Comparison of ENCODE assay signal across 9 mouse cellular contexts in the genomic region with DNA sequence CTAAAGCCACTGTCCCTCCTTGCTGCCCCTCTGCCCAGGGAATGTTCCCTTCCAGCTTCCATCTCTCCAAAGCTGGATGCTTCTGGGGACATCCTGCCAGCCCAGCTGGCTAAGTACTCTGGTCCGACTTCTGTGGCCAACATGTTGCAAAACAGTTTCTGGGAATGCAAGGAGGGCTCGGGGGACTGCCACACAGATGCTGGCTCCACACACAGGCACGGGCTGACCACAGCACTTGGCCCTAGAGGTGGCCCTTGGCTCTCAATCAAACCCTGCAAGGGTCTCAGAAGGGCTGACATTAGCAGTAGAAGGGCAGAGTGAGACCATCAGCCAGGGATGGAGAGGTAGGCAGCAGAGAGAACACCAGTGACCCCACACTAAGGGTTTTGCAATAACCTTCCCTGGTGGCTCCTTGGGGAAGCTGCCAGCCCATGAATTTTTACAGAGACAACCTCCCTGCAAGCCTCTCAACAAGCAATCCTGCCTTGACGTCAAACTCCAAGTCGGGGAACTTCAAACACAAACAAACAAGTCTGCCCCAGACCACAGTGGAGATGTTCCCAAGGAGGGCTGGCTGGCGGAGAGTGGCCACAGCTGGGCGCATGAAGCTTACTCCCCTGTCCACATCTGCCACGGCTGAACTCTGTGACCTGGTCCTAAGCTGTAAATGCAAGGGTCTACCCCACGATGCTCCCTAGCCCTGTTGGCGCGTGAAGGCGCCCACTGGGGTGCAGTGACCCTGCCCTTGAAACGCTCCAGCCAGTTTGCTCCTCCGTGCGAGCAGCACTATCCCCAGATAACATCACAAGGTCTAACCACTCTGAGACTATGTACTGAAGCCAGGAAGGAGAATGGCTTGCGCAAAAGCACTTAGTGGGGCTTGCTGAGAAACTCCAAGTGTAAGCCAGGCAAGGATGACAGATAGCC.
DNase-seq lines count a peak whose midpoint lies in the region.
"Had no signal": no experiment of that assay in that cellular context is flagged by ENCODE, and none has a peak within 500 bp of the region (broad histone marks: within the 10 kb centered on the region; RNA-seq: fewer than 3 reads in every experiment).

No protein-coding gene starts in this region.

- peak; percentile 65 for DNase-seq in urinary bladder, postnatal 14 days (ENCODE audit: low spot score)
- DNase-seq in urinary bladder, postnatal 10 days (ENCODE audit: low spot score), result no peak
- DNase-seq in heart, adult 9 months (ENCODE audit: low spot score in 2 of 2), result peak; percentile 79 to 85
- no peak for DNase-seq in limb, embryonic 10.5 days (ENCODE audit: low spot score)
- no peak for DNase-seq in cerebellum, adult 9-11 months
- no peak for DNase-seq in thymus, adult 18-20 months
- DNase-seq in thymus, postnatal 25 days, result no peak
- DNase-seq in frontal cortex, postnatal 10 days (ENCODE audit: low spot score in 2 of 2), result no peak

- 65% methylated on average over 16 of the region's 16 CpGs for WGBS in limb, embryonic 10.5 days

- peak overlapping the region; percentile 8; the same call in 1 of the 2 replicates for H3K27ac ChIP-seq in limb, embryonic 10.5 days
- H3K27ac ChIP-seq: embryonic facial prominence, embryonic 12.5 days had no signal

- peaks cover 24% of the 10 kb centered on the region for H3K4me1 ChIP-seq in limb, embryonic 10.5 days

- H3K4me3 ChIP-seq in limb, embryonic 10.5 days, result no peak overlapping the region
- H3K4me3 ChIP-seq: embryonic facial prominence, embryonic 12.5 days had no signal

- no peaks in the 10 kb centered on the region for H3K27me3 ChIP-seq in limb, embryonic 10.5 days (ENCODE audit: low read depth, poor library complexity, severe bottlenecking)
- H3K27me3 ChIP-seq: embryonic facial prominence, embryonic 12.5 days had no signal

- no peaks in the 10 kb centered on the region for H3K36me3 ChIP-seq in limb, embryonic 10.5 days
- H3K36me3 ChIP-seq: embryonic facial prominence, embryonic 12.5 days had no signal

- H3K9me3 ChIP-seq in limb, embryonic 10.5 days (replicated peaks), result no peaks in the 10 kb centered on the region
- H3K9me3 ChIP-seq: embryonic facial prominence, embryonic 12.5 days had no signal

Comparison
In these comparisons a context has a peak if more than half of its experiments do, and no peak if none do; other contexts are left out.
1. DNase-seq: peak in urinary bladder, postnatal 14 days (single experiment) and heart, adult 9 months (2 of 2); none in urinary bladder, postnatal 10 days (single experiment), limb, embryonic 10.5 days (single experiment), cerebellum, adult 9-11 months (single experiment), thymus, adult 18-20 months (0 of 2), thymus, postnatal 25 days (single experiment) and frontal cortex, postnatal 10 days (0 of 2).